Mouse (Mus musculus) limb, embryonic 15.5 days (tissue): ENCODE results near the gene Fto. TPM values are rescaled to one million over a fixed set of nuclear protein-coding genes. Genes with fewer than 3 reads are reported as not detected.

Source experiments
- ATAC-seq: fragments of 200-750 bp; cut with Nextera tagmentation; 2 replicates; pipeline ENCODE4 v1.8.0; 2017; ENCODE audit warnings: low read depth, moderate TSS enrichment; ENCODE audit not compliant: insufficient number of reproducible peaks, low FRiP score, low TSS enrichment
- H3K27ac ChIP-seq: fragments of 300-500 bp; sonication (generic); 2 replicates; pipeline ENCODE4 v1.5.1; 2015; ENCODE audit warnings: moderate library complexity, mild to moderate bottlenecking, inconsistent platforms
- H3K27me3 ChIP-seq: fragments of 300-500 bp; sonication (generic); 2 replicates; pipeline ENCODE4 v1.6.1; 2015; ENCODE audit warnings: inconsistent platforms
- H3K36me3 ChIP-seq: fragments of 300-500 bp; sonication (generic); 2 replicates; pipeline ENCODE4 v1.6.1; 2015; ENCODE audit warnings: inconsistent platforms
- H3K4me1 ChIP-seq: fragments of 300-500 bp; sonication (generic); 2 replicates; pipeline ENCODE4 v1.6.1; 2015; ENCODE audit warnings: inconsistent platforms
- H3K4me2 ChIP-seq: fragments of 300-500 bp; sonication (generic); 2 replicates; pipeline ENCODE4 v1.6.1; 2015; ENCODE audit warnings: mild to moderate bottlenecking, inconsistent platforms
- H3K4me3 ChIP-seq: fragments of 300-500 bp; sonication (generic); 2 replicates; pipeline ENCODE4 v1.5.1; 2015; ENCODE audit warnings: mild to moderate bottlenecking, inconsistent platforms
- H3K9ac ChIP-seq: fragments of 300-500 bp; sonication (generic); 2 replicates; pipeline ENCODE4 v1.6.1; 2015; ENCODE audit warnings: inconsistent platforms
- H3K9me3 ChIP-seq: fragments of 300-500 bp; sonication (generic); 2 replicates; pipeline ENCODE4 v1.6.1; 2016; ENCODE audit warnings: inconsistent platforms
- WGBS: fragments of 180-500 bp; shearing (Covaris S2); methylation state at CpG from one replicate; pipeline ENCODE4 v1.1.7; 2015; 5-methylcytosine and 5-hydroxymethylcytosine counted together
- polyA plus RNA-seq: library from polyadenylated mRNA; unstranded; fragments of >200 nt; fragmentation: Nextera tagmentation; extraction: Ambion mirVana; gene quantifications from 2 replicates; pipeline ENCODE4 v1.2.1, GENCODE M21; 2015

The Fto gene
- polyA plus RNA-seq, 1 experiment from 2014 or later: 97.1 TPM

- Histone ChIP-seq H3K9me3 (no peaks in the 10 kb centered on the region), H3K9ac (no peak overlapping the region), H3K4me1 (peaks cover 19% of the 10 kb centered on the region), H3K27ac (no peak overlapping the region), H3K4me2 (no peak overlapping the region), H3K36me3 (no peaks in the 10 kb centered on the region), H3K4me3 (no peak overlapping the region), H3K27me3 (no peaks in the 10 kb centered on the region)
- WGBS: 40% methylated on average over 8 of the region's 8 CpGs
- ATAC-seq: no peak
Observed at GRCm38 (mm10) chr8:91546599-91546998, 233.3 kb downstream of the Fto start.

DNA sequence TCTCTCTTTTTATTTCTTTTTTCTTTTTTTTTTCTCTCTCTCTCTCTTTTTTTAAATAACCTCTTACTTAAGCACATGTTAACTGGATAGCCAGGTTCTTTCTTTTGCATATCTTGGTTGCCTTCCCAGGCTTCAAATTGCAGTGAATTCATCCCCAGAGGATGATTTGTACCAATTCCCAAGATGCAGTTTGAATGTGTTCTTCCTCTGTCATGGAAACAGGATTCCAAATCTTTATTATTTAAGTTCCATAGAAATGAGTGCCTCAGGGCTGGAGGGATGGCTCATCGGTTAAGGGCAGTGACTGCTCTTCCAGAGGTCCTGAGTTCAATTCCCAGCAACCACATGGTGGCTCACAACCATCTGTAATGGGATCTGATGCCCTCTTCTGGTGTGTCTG is 236.8 kb downstream of the Fto start:
- ATAC-seq: no peak
- no peak overlapping the region for H3K4me3 ChIP-seq
- H3K27ac ChIP-seq: no peak overlapping the region
- H3K9me3 ChIP-seq: no peaks in the 10 kb centered on the region
- peaks cover 25% of the 10 kb centered on the region for H3K4me1 ChIP-seq
- no peak overlapping the region for H3K9ac ChIP-seq
- no peaks in the 10 kb centered on the region for H3K36me3 ChIP-seq
- H3K27me3 ChIP-seq: no peaks in the 10 kb centered on the region
- 82% methylated on average over 1 of the region's 1 CpGs for WGBS
- no peak overlapping the region for H3K4me2 ChIP-seq

- 76% methylated on average over 9 of the region's 9 CpGs for WGBS
- ATAC-seq: no peak
- H3K9ac ChIP-seq: no peak overlapping the region
- H3K4me1 ChIP-seq: peaks cover 18% of the 10 kb centered on the region
- H3K4me3 ChIP-seq: no peak overlapping the region
- H3K4me2 ChIP-seq: no peak overlapping the region
- H3K27ac ChIP-seq: no peak overlapping the region
- H3K9me3 ChIP-seq: no peaks in the 10 kb centered on the region
- H3K36me3 ChIP-seq: no peaks in the 10 kb centered on the region
- no peaks in the 10 kb centered on the region for H3K27me3 ChIP-seq
Observed at GRCm38 (mm10) chr8:91551166-91551765, 237.9 kb downstream of the Fto start.

DNA sequence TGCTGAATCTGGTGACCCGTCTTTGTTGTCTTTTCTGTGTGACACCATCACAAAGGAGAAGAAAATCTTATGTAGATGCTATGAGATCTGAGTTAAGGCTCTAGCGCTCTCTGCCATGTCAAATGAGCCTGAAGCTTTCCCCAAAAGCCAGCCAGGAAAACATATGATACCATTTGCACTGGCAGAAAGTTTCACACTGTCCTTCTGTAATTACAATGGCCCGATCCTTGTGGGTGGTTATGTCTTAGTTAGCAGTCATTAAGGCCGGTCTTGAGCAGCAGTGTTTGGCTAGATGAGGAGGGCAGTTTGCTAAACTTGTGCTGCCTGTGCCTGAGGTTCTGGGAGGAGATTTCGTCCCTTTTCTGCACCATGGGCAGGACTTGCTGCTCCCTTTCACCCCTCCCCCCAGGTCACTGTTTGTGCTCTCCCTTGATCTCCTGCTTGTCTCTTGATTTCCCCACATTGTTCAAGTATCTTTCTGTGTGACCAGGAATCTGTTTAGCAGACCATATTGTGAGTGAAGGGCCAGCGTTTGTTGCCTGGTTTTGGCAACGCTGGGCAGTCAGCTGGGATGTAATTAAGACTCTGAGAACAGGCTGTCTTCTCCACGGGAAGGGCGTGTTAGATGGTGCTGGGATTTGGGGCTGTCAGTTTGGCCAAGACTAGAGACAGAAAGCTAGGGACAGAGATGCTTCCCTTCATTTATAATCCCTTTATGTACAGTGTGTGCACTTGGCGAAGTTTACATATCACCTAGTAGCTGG is 238.6 kb downstream of the Fto start:
- no peak overlapping the region for H3K9ac ChIP-seq
- WGBS: 44% methylated on average over 10 of the region's 10 CpGs
- ATAC-seq: no peak

GRCm38 (mm10) chr8:91552635-91553034 is 239.3 kb downstream of the Fto start:
- Histone ChIP-seq H3K9ac (no peak overlapping the region), H3K36me3 (no peaks in the 10 kb centered on the region), H3K9me3 (no peaks in the 10 kb centered on the region), H3K27ac (no peak overlapping the region), H3K4me1 (peaks cover 18% of the 10 kb centered on the region), H3K4me2 (no peak overlapping the region), H3K27me3 (no peaks in the 10 kb centered on the region), H3K4me3 (no peak overlapping the region)
- 76% methylated on average over 11 of the region's 11 CpGs for WGBS
- ATAC-seq: no peak

More for the DNA sequence above, 238.6 kb downstream of the Fto start:
- H3K36me3 ChIP-seq: no peaks in the 10 kb centered on the region
- H3K4me2 ChIP-seq: no peak overlapping the region
- H3K9me3 ChIP-seq: no peaks in the 10 kb centered on the region
- no peaks in the 10 kb centered on the region for H3K27me3 ChIP-seq
- H3K27ac ChIP-seq: no peak overlapping the region
- no peak overlapping the region for H3K4me3 ChIP-seq
- peaks cover 18% of the 10 kb centered on the region for H3K4me1 ChIP-seq

DNA sequence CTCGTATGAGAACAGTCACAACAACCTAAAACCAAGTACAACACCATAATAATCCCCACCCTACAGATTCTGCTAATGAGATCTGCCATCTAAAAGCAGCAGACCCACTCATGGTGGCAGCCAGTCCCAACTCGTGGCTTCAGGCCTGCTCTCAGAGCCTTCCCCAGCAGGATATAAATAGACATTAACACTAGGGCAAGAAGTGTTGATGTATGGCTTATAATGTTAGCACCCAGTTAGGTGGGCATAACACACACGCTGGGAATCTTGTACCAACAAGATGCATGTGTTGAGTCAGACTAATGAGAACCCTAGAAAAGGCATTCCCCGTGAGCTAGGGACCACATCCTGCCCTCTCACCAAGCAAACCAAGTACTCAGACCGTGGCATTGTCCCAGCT is 240.1 kb downstream of the Fto start:
- WGBS: 43% methylated on average over 5 of the region's 5 CpGs
- Histone ChIP-seq H3K9ac (no peak overlapping the region), H3K36me3 (no peaks in the 10 kb centered on the region), H3K4me2 (no peak overlapping the region), H3K27ac (no peak overlapping the region), H3K9me3 (no peaks in the 10 kb centered on the region), H3K4me1 (peaks cover 18% of the 10 kb centered on the region), H3K27me3 (no peaks in the 10 kb centered on the region), H3K4me3 (no peak overlapping the region)
- ATAC-seq: no peak

DNA sequence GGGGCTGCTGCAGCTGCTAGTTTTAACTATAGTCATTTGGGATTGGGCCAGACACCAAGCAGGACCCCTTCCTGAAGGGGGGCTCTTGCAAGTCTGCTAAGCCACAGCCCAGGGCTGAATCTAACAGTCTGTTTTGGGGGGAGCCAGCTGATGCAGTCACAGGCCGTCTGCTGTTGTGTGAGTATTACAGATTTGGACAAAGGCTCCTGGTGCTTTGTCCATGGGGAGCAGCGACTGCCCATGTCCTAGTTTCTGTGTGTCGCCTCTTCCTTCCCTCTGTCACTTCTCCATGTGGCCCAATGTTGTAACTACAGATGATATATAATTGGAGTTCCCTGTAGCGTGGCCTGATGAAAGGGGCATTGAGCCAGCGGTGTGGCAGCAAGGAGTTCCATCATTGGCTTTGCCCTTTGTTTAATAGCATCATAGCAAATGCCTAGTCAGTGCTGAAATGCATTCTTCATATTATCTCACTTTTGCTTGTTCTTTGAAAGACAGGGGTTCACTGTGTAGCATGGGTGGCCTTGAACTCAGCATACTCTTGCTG is 243.8 kb downstream of the Fto start:
- no peak overlapping the region for H3K4me2 ChIP-seq
- H3K36me3 ChIP-seq: peaks cover 4% of the 10 kb centered on the region; the same call in 1 of the 2 replicates
- ATAC-seq: no peak
- WGBS: 91% methylated on average over 5 of the region's 5 CpGs
- H3K27ac ChIP-seq: no peak overlapping the region
- no peaks in the 10 kb centered on the region for H3K9me3 ChIP-seq
- H3K4me3 ChIP-seq: no peak overlapping the region
- peaks cover 3% of the 10 kb centered on the region for H3K4me1 ChIP-seq
- H3K27me3 ChIP-seq: no peaks in the 10 kb centered on the region
- H3K9ac ChIP-seq: no peak overlapping the region

- Histone ChIP-seq H3K27ac (no peak overlapping the region), H3K4me1 (no peaks in the 10 kb centered on the region), H3K4me2 (no peak overlapping the region), H3K9ac (no peak overlapping the region), H3K27me3 (no peaks in the 10 kb centered on the region), H3K36me3 (peaks cover 4% of the 10 kb centered on the region; the same call in 1 of the 2 replicates), H3K4me3 (no peak overlapping the region), H3K9me3 (no peaks in the 10 kb centered on the region)
- 49% methylated on average over 6 of the region's 6 CpGs for WGBS
- ATAC-seq: no peak
Observed at GRCm38 (mm10) chr8:91558408-91558807, 245.1 kb downstream of the Fto start.

DNA sequence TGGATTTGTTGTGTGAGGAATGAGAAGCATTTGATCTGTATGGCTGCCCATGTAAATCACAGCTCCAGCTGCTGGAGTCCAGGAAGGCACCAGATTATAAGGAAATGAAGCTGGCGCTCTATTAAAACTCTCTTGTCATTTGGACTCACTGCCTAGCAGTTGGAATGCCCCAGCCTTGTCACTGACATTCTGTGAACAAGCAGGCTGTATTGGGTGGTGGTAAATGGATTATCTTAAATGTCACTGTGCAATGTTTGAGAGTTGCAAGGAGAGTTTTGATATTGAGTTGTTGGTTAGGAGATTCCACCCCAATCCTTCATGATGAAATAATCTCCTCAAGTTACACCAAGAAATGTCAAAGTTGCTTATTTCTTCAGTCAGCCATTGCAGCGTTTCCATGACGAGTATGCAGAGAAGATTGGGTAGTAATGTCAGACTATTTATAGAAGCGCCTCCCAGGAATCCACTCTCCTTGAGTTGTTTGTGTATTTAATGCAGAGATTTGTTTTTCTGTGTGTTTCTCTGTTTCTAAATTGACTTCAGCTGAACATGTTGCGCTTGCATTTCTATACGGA is 246.8 kb downstream of the Fto start:
- no peak for ATAC-seq
- no peak overlapping the region for H3K4me2 ChIP-seq

DNA sequence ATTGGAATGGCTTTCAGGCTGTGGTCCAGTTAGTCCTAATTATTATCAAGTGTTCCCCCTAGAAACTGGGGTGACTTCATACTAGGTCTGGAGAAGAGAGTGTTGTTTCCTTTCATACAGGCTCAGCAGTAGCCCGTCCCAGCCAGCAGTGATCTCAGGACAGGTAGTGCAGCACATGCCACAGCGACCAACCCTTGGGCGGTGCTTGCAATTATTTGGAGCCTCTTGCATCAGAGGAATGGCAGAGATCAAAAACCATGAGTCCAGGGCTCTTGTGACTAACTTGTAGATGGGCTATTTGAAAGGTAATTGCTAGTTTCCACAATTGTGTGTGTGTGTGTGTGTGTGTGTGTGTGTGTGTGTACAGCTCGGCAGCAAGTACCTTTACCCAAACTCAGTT is 247.9 kb downstream of the Fto start:
- no peak for ATAC-seq
- no peak overlapping the region for H3K4me2 ChIP-seq
- no peaks in the 10 kb centered on the region for H3K27me3 ChIP-seq
- H3K36me3 ChIP-seq: peaks cover 4% of the 10 kb centered on the region; the same call in 1 of the 2 replicates
- H3K9me3 ChIP-seq: no peaks in the 10 kb centered on the region
- H3K4me1 ChIP-seq: peaks cover 11% of the 10 kb centered on the region
- H3K9ac ChIP-seq: no peak overlapping the region
- H3K4me3 ChIP-seq: no peak overlapping the region
- WGBS: 74% methylated on average over 4 of the region's 4 CpGs
- no peak overlapping the region for H3K27ac ChIP-seq

More for the DNA sequence above, 246.8 kb downstream of the Fto start:
- Histone ChIP-seq H3K36me3 (peaks cover 4% of the 10 kb centered on the region; the same call in 1 of the 2 replicates), H3K27ac (no peak overlapping the region), H3K9me3 (no peaks in the 10 kb centered on the region), H3K27me3 (no peaks in the 10 kb centered on the region), H3K4me3 (no peak overlapping the region), H3K9ac (no peak overlapping the region), H3K4me1 (peaks cover under 1% of the 10 kb centered on the region; the same call in 1 of the 2 replicates)
- 85% methylated on average over 6 of the region's 6 CpGs for WGBS

GRCm38 (mm10) chr8:91562600-91562999 is 249.3 kb downstream of the Fto start:
- H3K9ac ChIP-seq: no peak overlapping the region
- 55% methylated on average over 7 of the region's 7 CpGs for WGBS
- no peak overlapping the region for H3K27ac ChIP-seq
- H3K27me3 ChIP-seq: no peaks in the 10 kb centered on the region
- peaks cover 17% of the 10 kb centered on the region for H3K4me1 ChIP-seq
- H3K4me3 ChIP-seq: no peak overlapping the region
- no peaks in the 10 kb centered on the region for H3K9me3 ChIP-seq
- no peak for ATAC-seq
- H3K4me2 ChIP-seq: no peak overlapping the region
- H3K36me3 ChIP-seq: peaks cover 4% of the 10 kb centered on the region; the same call in 1 of the 2 replicates

- no peak overlapping the region for H3K4me3 ChIP-seq
- H3K27ac ChIP-seq: no peak overlapping the region
- H3K27me3 ChIP-seq: no peaks in the 10 kb centered on the region
- H3K4me1 ChIP-seq: peaks cover 17% of the 10 kb centered on the region
- WGBS: 62% methylated on average over 3 of the region's 3 CpGs
- peaks cover 4% of the 10 kb centered on the region; the same call in 1 of the 2 replicates for H3K36me3 ChIP-seq
- ATAC-seq: no peak
- no peak overlapping the region for H3K4me2 ChIP-seq
- H3K9ac ChIP-seq: no peak overlapping the region
- H3K9me3 ChIP-seq: no peaks in the 10 kb centered on the region
Observed at GRCm38 (mm10) chr8:91563326-91563725, 250.0 kb downstream of the Fto start.
